ENCODE assay signal across 9 mouse cellular contexts in the genomic region with DNA sequence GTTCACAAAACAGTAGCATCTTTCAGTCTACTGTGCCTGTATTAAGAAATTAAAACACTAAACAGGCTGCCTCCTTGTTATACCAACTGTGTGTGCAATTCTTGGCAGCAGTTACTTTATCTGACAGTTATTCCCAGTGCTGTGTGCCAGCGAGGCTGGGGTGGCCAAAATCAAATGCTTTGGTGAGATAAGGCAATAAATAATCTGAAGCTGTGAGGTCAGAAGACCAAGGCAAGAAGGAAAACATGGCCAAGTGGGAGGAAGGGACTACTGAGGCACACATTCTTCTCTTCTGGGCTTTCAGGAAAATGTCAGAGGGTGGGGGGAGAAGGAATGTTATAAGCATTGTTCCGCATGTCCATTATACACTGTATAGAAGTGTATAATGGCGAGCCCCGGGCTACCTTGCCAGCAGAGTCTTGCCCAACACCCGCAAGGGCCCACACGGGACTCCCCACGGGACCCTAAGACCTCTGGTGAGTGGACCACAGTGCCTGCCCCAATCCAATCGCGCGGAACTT. TPM values are rescaled to one million over a fixed set of nuclear protein-coding genes. Genes with fewer than 3 reads are reported as not detected.
A peak's percentile ranks its signal among the peaks of the same experiment; 100 is the strongest.
DNase-seq lines count a peak whose midpoint lies in the region; ATAC-seq and TF ChIP-seq lines count a peak whose summit lies in the region.
"Had no signal": no experiment of that assay in that cellular context is flagged by ENCODE, and none has a peak within 500 bp of the region (broad histone marks: within the 10 kb centered on the region; RNA-seq: fewer than 3 reads in every experiment).

No protein-coding gene starts in this region.

- DNase-seq in cerebellum, postnatal 14 days, result peak; percentile 47 to 55
- no peak for DNase-seq in cerebellum, adult 9-11 months
- no peak for DNase-seq in liver, adult 2 months (ENCODE audit: extremely low read depth, low read depth, low spot score)
- no peak for DNase-seq in liver, embryonic 11.5 days (ENCODE audit: low spot score)
- peak; percentile 36 to 46 for DNase-seq in heart, adult 9 months (ENCODE audit: low spot score in 2 of 2)
- peak; percentile 21 for DNase-seq in lung, embryonic 14.5 days
- no peak for DNase-seq in yolk sac, embryonic 10.5 days (ENCODE audit: low spot score)
- DNase-seq in liver, result no peak
- DNase-seq: B cell, adult 2 months had no signal

- H3K4me2 ChIP-seq in liver, embryonic 11.5 days, result no peak overlapping the region
- H3K4me2 ChIP-seq in lung, embryonic 14.5 days, result no peak overlapping the region

- no peak overlapping the region for H3K9ac ChIP-seq in liver, adult 2 months (ENCODE audit: low read depth, low read length)
- H3K9ac ChIP-seq in liver, embryonic 11.5 days (ENCODE audit: low read depth, low read length), result no peak overlapping the region
- H3K9ac ChIP-seq in lung, embryonic 14.5 days, result no peak overlapping the region

- 90% methylated on average over 7 of the region's 10 CpGs for WGBS in liver, adult 2 months
- WGBS in liver, embryonic 11.5 days, result 81% methylated on average over 7 of the region's 10 CpGs
- 69% methylated on average over 7 of the region's 10 CpGs for WGBS in lung, embryonic 14.5 days

- no peaks in the 10 kb centered on the region for H3K79me2 ChIP-seq in liver, adult 2 months (ENCODE audit: control insufficient read depth, insufficient read depth, low read length)

- 0 out of 2 replicates have a peak overlapping the region, but pooled peaks have one; percentile 24 for H3K27ac ChIP-seq in liver, adult 2 months (replicated peaks; ENCODE audit: insufficient read depth, low read depth, low read length)
- H3K27ac ChIP-seq in liver, embryonic 11.5 days (ENCODE audit: low read depth, low read length), result no peak overlapping the region
- H3K27ac ChIP-seq in lung, embryonic 14.5 days (ENCODE audit: low read depth), result peak overlapping the region; percentile 22; the same call in 1 of the 2 replicates

- no peaks in the 10 kb centered on the region for H3K36me3 ChIP-seq in liver, adult 2 months (ENCODE audit: control insufficient read depth, insufficient read depth, low read length)
- H3K36me3 ChIP-seq in liver, embryonic 11.5 days (ENCODE audit: control insufficient read depth, insufficient read depth, low read length), result no peaks in the 10 kb centered on the region
- no peaks in the 10 kb centered on the region for H3K36me3 ChIP-seq in lung, embryonic 14.5 days (ENCODE audit: insufficient read depth)

- H3K27me3 ChIP-seq in liver, adult 2 months (ENCODE audit: control insufficient read depth, insufficient read depth, low read length), result no peaks in the 10 kb centered on the region
- no peaks in the 10 kb centered on the region for H3K27me3 ChIP-seq in liver, embryonic 11.5 days (replicated peaks; ENCODE audit: control insufficient read depth, insufficient read depth, low read length)
- no peaks in the 10 kb centered on the region for H3K27me3 ChIP-seq in lung, embryonic 14.5 days (ENCODE audit: insufficient read depth, low read length)

- H3K4me3 ChIP-seq in liver, adult 2 months (ENCODE audit: insufficient read depth, low read depth, low read length), result no peak overlapping the region
- no peak overlapping the region for H3K4me3 ChIP-seq in liver, embryonic 11.5 days (ENCODE audit: low read depth, low read length)
- no peak overlapping the region for H3K4me3 ChIP-seq in lung, embryonic 14.5 days (ENCODE audit: low read depth, low read length)

- TF ChIP-seq CTCF in liver, adult 2 months (IDR thresholded peaks at IDR 0.05; ENCODE audit: low read depth, low read length), result no peak
- TF ChIP-seq CTCF in lung, embryonic 14.5 days (IDR thresholded peaks at IDR 0.05; ENCODE audit: low read depth), result no peak

- no peak for TF ChIP-seq POLR2A in liver, adult 2 months (IDR thresholded peaks at IDR 0.05; ENCODE audit: extremely low read depth, insufficient read depth, low read length)

- ATAC-seq in liver, embryonic 11.5 days (replicated peaks; ENCODE audit: low FRiP score), result no peak
- peak; percentile 56; the same call in 1 of the 2 replicates for ATAC-seq in lung, embryonic 14.5 days (ENCODE audit: insufficient read depth)

- H3K9me3 ChIP-seq in liver, embryonic 11.5 days (ENCODE audit: control insufficient read depth, low read length), result no peaks in the 10 kb centered on the region
- H3K9me3 ChIP-seq in lung, embryonic 14.5 days (ENCODE audit: low read depth, low read length), result no peaks in the 10 kb centered on the region; the same call in 1 of the 2 replicates

- peaks cover 4% of the 10 kb centered on the region; the same call in 1 of the 2 replicates for H3K4me1 ChIP-seq in liver, adult 2 months (ENCODE audit: control insufficient read depth, insufficient read depth, low read length)
- no peaks in the 10 kb centered on the region for H3K4me1 ChIP-seq in liver, embryonic 11.5 days (replicated peaks; ENCODE audit: control insufficient read depth, insufficient read depth, low read length)
- H3K4me1 ChIP-seq in lung, embryonic 14.5 days (ENCODE audit: insufficient read depth), result no peaks in the 10 kb centered on the region

RNA-seq across cellular contexts. Expression of a gene that starts 57.8 kb away (rescaled TPM):
- 12.0 and 15.3 TPM in 2 replicates for total RNA-seq in liver, adult 2 months (2014; rRNA removed)
- polyA plus RNA-seq in liver, adult 2 months (2012; rRNA removed), result 4.7 and 5.7 TPM in 2 replicates
- 36.5 and 39.1 TPM in 2 replicates for polyA plus RNA-seq in liver, embryonic 11.5 days (2014; fragmentation: Nextera tagmentation; extraction: Ambion mirVana)
- 50.6 and 50.7 TPM in 2 replicates for polyA plus RNA-seq in lung, embryonic 14.5 days (2014; fragmentation: Nextera tagmentation; extraction: Ambion mirVana)

Comparison
In these comparisons a context has a peak if more than half of its experiments do, and no peak if none do; other contexts are left out.
1. DNase-seq: peak in cerebellum, postnatal 14 days (2 of 2), heart, adult 9 months (2 of 2) and lung, embryonic 14.5 days (single experiment); none in cerebellum, adult 9-11 months (single experiment), liver, adult 2 months (single experiment), liver, embryonic 11.5 days (single experiment), yolk sac, embryonic 10.5 days (single experiment) and liver (single experiment).